Mouse (Mus musculus): ENCODE results near the gene Epo. TPM values are rescaled to one million over a fixed set of nuclear protein-coding genes. Genes with fewer than 3 reads are reported as not detected.

Gene Epo
- polyA plus RNA-seq, 1 experiment from 2014 or later = 0.66 TPM

DNA sequence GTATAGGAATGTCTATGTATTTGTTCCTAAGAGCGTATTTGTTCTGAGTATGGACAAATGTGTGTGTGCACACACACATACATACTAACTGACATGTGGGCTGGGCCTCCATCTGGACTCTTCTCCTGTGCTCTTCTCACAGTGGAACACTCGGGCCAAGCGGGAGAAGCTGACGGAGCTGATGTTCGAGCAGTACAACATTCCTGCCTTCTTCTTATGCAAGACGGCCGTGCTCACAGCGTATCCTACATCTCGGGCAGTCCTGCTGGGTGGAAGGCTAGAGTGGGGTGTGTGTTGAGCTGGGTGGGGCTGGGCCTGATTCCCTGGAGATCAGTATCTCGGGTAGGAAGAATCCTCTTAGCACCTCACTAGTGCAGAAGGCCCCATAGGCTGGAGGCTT is 29.9 kb upstream of the Epo start:
- ATAC-seq (ENCODE audit: borderline replicate concordance, extremely low read depth, low FRiP score, low TSS enrichment) = no peak
- no peak overlapping the region for H3K27ac ChIP-seq
- H3K36me3 ChIP-seq = no peaks in the 10 kb centered on the region
- no peak overlapping the region for H3K4me2 ChIP-seq
- no peaks in the 10 kb centered on the region for H3K27me3 ChIP-seq
- 51% methylated on average over 10 of the region's 10 CpGs for WGBS
- H3K4me1 ChIP-seq = no peaks in the 10 kb centered on the region
- H3K9me3 ChIP-seq = no peaks in the 10 kb centered on the region
- no peak overlapping the region for H3K9ac ChIP-seq
- H3K4me3 ChIP-seq = no peak overlapping the region

DNA sequence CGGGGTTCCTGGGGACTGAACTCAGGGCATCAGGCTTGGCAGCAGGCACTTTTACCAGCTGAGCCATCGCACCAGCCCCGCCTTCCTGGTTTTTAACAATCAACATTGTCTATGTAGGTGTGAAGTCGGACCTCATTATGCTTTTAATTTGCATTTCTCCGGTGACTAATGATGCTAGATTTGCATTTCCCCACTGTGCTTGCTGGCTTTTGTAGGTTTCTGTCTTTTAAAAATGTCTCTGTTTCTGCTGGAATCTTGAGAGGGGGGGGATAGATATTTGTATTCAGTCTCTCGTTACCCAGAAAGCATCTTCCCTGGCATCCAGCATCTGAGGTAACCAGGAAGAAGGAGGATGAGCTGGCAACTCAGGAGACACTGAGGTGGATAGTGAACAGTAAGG is 28.5 kb upstream of the Epo start:
- Histone ChIP-seq H3K36me3 (no peaks in the 10 kb centered on the region), H3K4me3 (no peak overlapping the region), H3K9ac (no peak overlapping the region), H3K9me3 (no peaks in the 10 kb centered on the region), H3K4me1 (no peaks in the 10 kb centered on the region), H3K27me3 (no peaks in the 10 kb centered on the region), H3K27ac (no peak overlapping the region), H3K4me2 (no peak overlapping the region)
- 57% methylated on average over 6 of the region's 6 CpGs for WGBS
- ATAC-seq (ENCODE audit: borderline replicate concordance, extremely low read depth, low FRiP score, low TSS enrichment) = no peak

DNA sequence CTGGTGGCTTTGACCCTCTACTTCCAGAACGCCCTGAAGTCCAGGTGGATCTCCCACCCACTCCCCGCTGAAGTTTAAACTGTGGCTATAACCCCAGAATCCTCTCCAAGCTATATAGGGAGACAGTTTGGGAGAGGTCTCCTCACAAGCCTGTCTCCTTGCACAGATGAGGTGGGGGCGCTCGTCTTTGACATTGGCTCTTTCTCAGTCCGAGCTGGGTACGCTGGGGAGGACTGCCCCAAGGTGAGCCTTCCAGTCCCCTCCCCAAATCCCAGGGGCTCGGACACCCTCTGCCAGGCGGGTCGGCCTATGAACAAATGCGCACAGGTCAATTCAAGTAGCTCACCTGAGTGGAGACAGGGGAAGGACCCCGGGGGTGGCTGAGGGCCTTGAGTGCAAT is 20.9 kb upstream of the Epo start:
- H3K4me2 ChIP-seq = no peak overlapping the region
- H3K27me3 ChIP-seq = peaks cover 14% of the 10 kb centered on the region
- H3K36me3 ChIP-seq = no peaks in the 10 kb centered on the region
- 43% methylated on average over 11 of the region's 11 CpGs for WGBS
- H3K4me1 ChIP-seq = no peaks in the 10 kb centered on the region
- no peak for ATAC-seq (ENCODE audit: borderline replicate concordance, extremely low read depth, low FRiP score, low TSS enrichment)
- no peaks in the 10 kb centered on the region for H3K9me3 ChIP-seq
- no peak overlapping the region for H3K9ac ChIP-seq
- no peak overlapping the region for H3K4me3 ChIP-seq
- H3K27ac ChIP-seq = no peak overlapping the region

DNA sequence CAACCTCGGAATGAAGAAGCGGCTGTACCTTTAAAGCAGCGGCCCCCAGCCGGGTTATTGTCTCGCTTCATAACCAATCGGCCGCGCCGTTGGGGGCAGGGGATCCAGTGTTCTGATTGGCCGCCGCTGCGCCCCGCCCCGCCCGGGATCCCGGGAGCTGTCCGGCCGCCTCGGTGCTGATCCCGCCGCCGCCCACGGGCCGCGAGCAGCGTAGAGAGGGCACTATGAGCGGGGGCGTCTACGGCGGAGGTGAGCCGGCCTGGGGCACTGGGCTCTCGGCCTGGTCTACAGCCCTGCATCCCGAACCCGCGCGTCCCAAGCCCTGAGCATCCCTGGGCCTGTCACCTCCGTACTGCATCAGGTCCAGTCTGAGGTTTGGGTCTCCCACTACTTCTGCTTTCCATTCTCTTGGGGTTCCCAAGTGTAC is 20.4 kb upstream of the Epo start, which contains the start of gene Actl6b:
Gene Actl6b, plus strand, starts transcription at position 107 of the 427 bp plus-strand sequence.
- no peak within 1 kb of the TSS for H3K27ac ChIP-seq
- H3K9ac ChIP-seq = no peak within 1 kb of the TSS
- under 1% methylated on average over 37 of the region's 37 CpGs for WGBS
- H3K36me3 ChIP-seq = no peaks in the 10 kb centered on the region
- no peaks in the 10 kb centered on the region for H3K9me3 ChIP-seq
- no peak within 1 kb of the TSS; the same call in 1 of the 2 replicates for H3K4me3 ChIP-seq
- ATAC-seq (ENCODE audit: borderline replicate concordance, extremely low read depth, low FRiP score, low TSS enrichment) = peak; percentile 72
- H3K27me3 ChIP-seq = peaks cover 14% of the 10 kb centered on the region
- H3K4me1 ChIP-seq = no peaks in the 10 kb centered on the region
- H3K4me2 ChIP-seq = peak within 1 kb of the TSS; percentile 31

DNA sequence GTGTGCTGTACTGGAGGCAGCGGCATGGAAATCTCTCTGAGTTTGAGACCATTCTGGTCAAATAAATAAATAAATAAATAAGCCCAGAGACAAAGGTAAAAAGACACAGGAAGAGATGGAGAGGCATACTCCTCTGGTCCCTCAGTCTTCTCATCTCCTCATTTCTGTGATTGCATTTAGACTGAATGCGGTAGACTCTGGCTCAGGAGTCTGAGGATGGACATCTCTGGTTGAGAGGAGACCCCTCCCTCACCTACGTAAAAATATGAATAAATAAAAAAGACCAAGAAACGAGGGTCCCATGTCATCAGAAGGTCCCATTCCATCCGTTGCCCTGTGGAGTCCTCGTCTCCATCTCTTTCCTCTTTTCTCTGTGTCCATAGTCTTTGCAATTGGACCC is 20.0 kb upstream of the Epo start:
- no peak overlapping the region for H3K9ac ChIP-seq
- no peak overlapping the region; the same call in 1 of the 2 replicates for H3K4me3 ChIP-seq
- no peaks in the 10 kb centered on the region for H3K4me1 ChIP-seq
- WGBS = 21% methylated on average over 6 of the region's 6 CpGs
- H3K4me2 ChIP-seq = peak overlapping the region; percentile 31
- no peaks in the 10 kb centered on the region for H3K9me3 ChIP-seq
- H3K27ac ChIP-seq = no peak overlapping the region
- no peaks in the 10 kb centered on the region for H3K36me3 ChIP-seq
- H3K27me3 ChIP-seq = peaks cover 14% of the 10 kb centered on the region
- no peak for ATAC-seq (ENCODE audit: borderline replicate concordance, extremely low read depth, low FRiP score, low TSS enrichment)

- no peaks in the 10 kb centered on the region for H3K36me3 ChIP-seq
- H3K27ac ChIP-seq = no peak overlapping the region
- no peak overlapping the region for H3K4me3 ChIP-seq
- WGBS = 67% methylated on average over 5 of the region's 5 CpGs
- no peaks in the 10 kb centered on the region for H3K4me1 ChIP-seq
- H3K9me3 ChIP-seq = no peaks in the 10 kb centered on the region
- no peak for ATAC-seq (ENCODE audit: borderline replicate concordance, extremely low read depth, low FRiP score, low TSS enrichment)
- no peak overlapping the region for H3K9ac ChIP-seq
- no peak overlapping the region for H3K4me2 ChIP-seq
- H3K27me3 ChIP-seq = peaks cover 14% of the 10 kb centered on the region
These were observed 18.1 kb upstream of the Epo start for GRCm38 (mm10) chr5:137551119-137551518.

DNA sequence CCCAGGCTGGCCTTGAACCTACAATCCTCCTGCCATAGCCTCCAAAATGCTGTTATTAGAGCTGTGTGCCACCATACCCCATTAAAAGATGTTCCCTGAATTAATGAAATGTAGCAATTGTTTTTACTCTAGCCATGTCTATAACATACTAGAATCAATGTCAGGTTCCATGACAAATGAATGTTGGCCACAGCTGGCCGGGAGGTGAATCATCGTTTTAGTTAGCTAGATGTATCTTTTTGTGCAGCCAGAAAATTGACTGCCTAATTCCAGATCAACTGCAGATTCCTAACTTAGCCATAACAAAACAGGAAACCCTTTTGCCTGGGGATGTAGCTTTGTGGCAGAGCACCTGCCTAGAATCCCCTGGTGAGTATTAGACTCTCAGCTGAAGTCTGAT is 16.8 kb upstream of the Epo start:
- Histone ChIP-seq H3K4me3 (no peak overlapping the region), H3K27ac (no peak overlapping the region), H3K4me1 (no peaks in the 10 kb centered on the region), H3K27me3 (peaks cover 14% of the 10 kb centered on the region), H3K9ac (no peak overlapping the region), H3K4me2 (no peak overlapping the region), H3K36me3 (no peaks in the 10 kb centered on the region), H3K9me3 (no peaks in the 10 kb centered on the region)
- WGBS = 63% methylated on average over 2 of the region's 2 CpGs
- ATAC-seq (ENCODE audit: borderline replicate concordance, extremely low read depth, low FRiP score, low TSS enrichment) = no peak

- ATAC-seq (ENCODE audit: borderline replicate concordance, extremely low read depth, low FRiP score, low TSS enrichment) = no peak
- WGBS = 60% methylated on average over 4 of the region's 4 CpGs
- Histone ChIP-seq H3K4me1 (no peaks in the 10 kb centered on the region), H3K9ac (no peak overlapping the region), H3K27ac (no peak overlapping the region), H3K9me3 (no peaks in the 10 kb centered on the region), H3K4me2 (no peak overlapping the region), H3K27me3 (no peaks in the 10 kb centered on the region), H3K36me3 (no peaks in the 10 kb centered on the region), H3K4me3 (no peak overlapping the region)
These were observed 12.6 kb upstream of the Epo start for GRCm38 (mm10) chr5:137545596-137545995.

- Histone ChIP-seq H3K36me3 (no peaks in the 10 kb centered on the region), H3K27me3 (no peaks in the 10 kb centered on the region), H3K9me3 (no peaks in the 10 kb centered on the region), H3K9ac (no peak overlapping the region), H3K4me1 (no peaks in the 10 kb centered on the region), H3K4me2 (no peak overlapping the region), H3K27ac (no peak overlapping the region), H3K4me3 (no peak overlapping the region)
- no peak for ATAC-seq (ENCODE audit: borderline replicate concordance, extremely low read depth, low FRiP score, low TSS enrichment)
- WGBS = 60% methylated on average over 6 of the region's 6 CpGs
These were observed 11.9 kb upstream of the Epo start for GRCm38 (mm10) chr5:137544926-137545325.

DNA sequence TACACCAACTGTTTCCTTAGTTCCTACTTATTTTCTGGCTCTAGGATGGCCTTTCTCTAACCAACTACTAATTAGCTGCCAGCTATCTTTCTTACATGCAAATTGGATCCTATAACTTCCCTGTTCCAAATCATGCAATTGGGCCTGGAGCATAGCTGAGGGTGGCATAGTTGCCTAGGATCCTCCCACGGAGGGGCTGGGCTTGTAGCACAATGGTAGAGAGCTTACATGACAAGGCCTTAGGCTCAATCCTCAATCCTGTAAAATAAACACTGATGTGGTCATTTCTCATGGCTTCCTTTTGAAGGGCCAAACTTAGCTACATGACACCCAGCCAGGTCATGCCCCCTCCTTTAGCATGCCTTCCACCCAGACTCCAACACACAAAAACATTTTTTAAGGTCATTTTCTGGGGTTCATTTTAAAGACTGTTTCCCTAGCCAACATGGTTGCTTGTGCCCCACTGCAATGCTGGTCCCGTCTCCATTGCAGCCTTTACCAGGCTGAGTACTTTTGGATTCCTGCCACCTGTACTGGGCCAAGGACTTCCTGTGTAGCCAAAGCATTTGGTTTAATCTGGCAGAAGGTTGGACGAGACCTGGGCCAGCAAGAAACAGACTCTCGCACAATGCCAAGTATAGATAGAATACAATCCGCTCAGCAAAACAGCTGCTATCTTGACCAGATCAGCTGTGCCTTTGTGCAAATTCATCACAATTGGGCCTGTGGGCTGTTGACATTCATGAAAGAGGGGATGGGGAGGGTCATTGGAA is 8.9 kb upstream of the Epo start:
- Histone ChIP-seq H3K4me2 (no peak overlapping the region), H3K9ac (no peak overlapping the region), H3K4me3 (no peak overlapping the region), H3K4me1 (0 out of 2 replicates have a peak, but pooled peaks cover 3% of the 10 kb centered on the region), H3K27ac (no peak overlapping the region), H3K27me3 (no peaks in the 10 kb centered on the region), H3K36me3 (no peaks in the 10 kb centered on the region), H3K9me3 (no peaks in the 10 kb centered on the region)
- 57% methylated on average over 5 of the region's 5 CpGs for WGBS
- no peak for ATAC-seq (ENCODE audit: borderline replicate concordance, extremely low read depth, low FRiP score, low TSS enrichment)

DNA sequence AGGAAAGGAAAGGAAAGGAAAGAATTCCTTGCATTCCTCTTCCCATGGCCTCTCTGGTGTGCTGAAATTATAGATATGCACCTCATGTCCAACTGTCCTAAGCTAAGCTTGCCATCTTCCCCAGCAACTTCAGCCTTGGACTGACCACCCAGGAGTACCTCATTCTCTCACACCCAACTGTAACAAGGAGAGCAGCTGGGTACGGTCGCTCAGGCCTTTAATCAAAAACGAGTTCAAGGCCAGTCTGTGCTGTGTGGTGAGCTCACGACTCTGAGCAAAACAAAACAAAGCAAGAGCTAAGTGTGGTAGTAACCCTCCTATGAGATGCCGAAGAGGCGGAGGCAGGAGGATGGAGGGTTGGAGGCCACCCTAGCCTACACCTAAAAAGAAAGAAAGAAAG is 7.9 kb upstream of the Epo start:
- Histone ChIP-seq H3K36me3 (no peaks in the 10 kb centered on the region), H3K9ac (no peak overlapping the region), H3K4me3 (no peak overlapping the region), H3K27ac (no peak overlapping the region), H3K27me3 (no peaks in the 10 kb centered on the region), H3K9me3 (no peaks in the 10 kb centered on the region), H3K4me2 (no peak overlapping the region), H3K4me1 (0 out of 2 replicates have a peak, but pooled peaks cover 3% of the 10 kb centered on the region)
- no peak for ATAC-seq (ENCODE audit: borderline replicate concordance, extremely low read depth, low FRiP score, low TSS enrichment)
- 66% methylated on average over 6 of the region's 6 CpGs for WGBS

- ATAC-seq (ENCODE audit: borderline replicate concordance, extremely low read depth, low FRiP score, low TSS enrichment) = no peak
- H3K4me2 ChIP-seq = no peak overlapping the region
- no peak overlapping the region for H3K27ac ChIP-seq
- H3K27me3 ChIP-seq = no peaks in the 10 kb centered on the region
- H3K4me3 ChIP-seq = no peak overlapping the region
- no peak overlapping the region for H3K9ac ChIP-seq
- 36% methylated on average over 7 of the region's 7 CpGs for WGBS
- H3K4me1 ChIP-seq = 0 out of 2 replicates have a peak, but pooled peaks cover 3% of the 10 kb centered on the region
- no peaks in the 10 kb centered on the region for H3K36me3 ChIP-seq
- no peaks in the 10 kb centered on the region for H3K9me3 ChIP-seq
These were observed 6.3 kb upstream of the Epo start for GRCm38 (mm10) chr5:137539291-137539801.

All from lung, embryonic 15.5 days (tissue).